ENCODE assay signal across 11 mouse cellular contexts in genomic region chr5:139535386-139535919, GRCm38 (mm10). TPM values are rescaled to one million over a fixed set of nuclear protein-coding genes. Genes with fewer than 3 reads are reported as not detected.
DNase-seq lines count a peak whose midpoint lies in the region; ATAC-seq lines count a peak whose summit lies in the region.
"Had no signal": no experiment of that assay in that cellular context is flagged by ENCODE, and none has a peak within 500 bp of the region (broad histone marks: within the 10 kb centered on the region; RNA-seq: fewer than 3 reads in every experiment).

No protein-coding gene starts in this region.

- WGBS in kidney, embryonic 14.5 days = 1% methylated on average over 34 of the region's 34 CpGs
- 1% methylated on average over 34 of the region's 34 CpGs for WGBS in limb, embryonic 10.5 days

- no peak for DNase-seq in kidney, postnatal 25 days
- peak; percentile 79 for DNase-seq in embryo, embryonic 11 days
- peak; percentile 54 for DNase-seq in limb, embryonic 10.5 days (ENCODE audit: low spot score)
- peak; percentile 94 for DNase-seq in retina, embryonic 14.5 days (ENCODE audit: low spot score)
- no peak for DNase-seq in adrenal gland, postnatal 10 days
- DNase-seq in thymus, adult 18-20 months = no peak

- peak overlapping the region; percentile 8; the same call in 1 of the 2 replicates for H3K4me2 ChIP-seq in kidney, embryonic 14.5 days (replicated peaks; ENCODE audit: low read depth, low read length)

- peak overlapping the region; percentile 60; the same call in 1 of the 2 replicates for H3K27ac ChIP-seq in kidney, embryonic 14.5 days (ENCODE audit: low read depth, low read length)
- no peak overlapping the region for H3K27ac ChIP-seq in limb, embryonic 10.5 days
- H3K27ac ChIP-seq: liver, embryonic 14.5 days had no signal

- 0 out of 2 replicates have a peak, but pooled peaks cover 5% of the 10 kb centered on the region for H3K4me1 ChIP-seq in kidney, embryonic 14.5 days (ENCODE audit: control insufficient read depth, insufficient read depth, low read length)
- peaks cover 14% of the 10 kb centered on the region for H3K4me1 ChIP-seq in limb, embryonic 10.5 days

- 0 out of 2 replicates have a peak overlapping the region, but pooled peaks have one; percentile 20 for H3K9ac ChIP-seq in kidney, embryonic 14.5 days (ENCODE audit: low read depth, low read length)
- H3K9ac ChIP-seq: liver, embryonic 14.5 days had no signal

- H3K27me3 ChIP-seq in kidney, embryonic 14.5 days (ENCODE audit: control insufficient read depth, insufficient read depth, low read length) = peaks cover 53% of the 10 kb centered on the region
- peaks cover 95% of the 10 kb centered on the region for H3K27me3 ChIP-seq in limb, embryonic 10.5 days (ENCODE audit: low read depth, poor library complexity, severe bottlenecking)

- no peaks in the 10 kb centered on the region for H3K9me3 ChIP-seq in kidney, embryonic 14.5 days (ENCODE audit: control insufficient read depth, low read length)
- no peaks in the 10 kb centered on the region for H3K9me3 ChIP-seq in limb, embryonic 10.5 days (replicated peaks)

- H3K4me3 ChIP-seq in kidney, embryonic 14.5 days (ENCODE audit: low read length) = no peak overlapping the region
- H3K4me3 ChIP-seq in limb, embryonic 10.5 days = peak overlapping the region; percentile 32

- ATAC-seq in kidney, embryonic 14.5 days (ENCODE audit: low FRiP score, low TSS enrichment) = peak; percentile 81
- no peak for ATAC-seq in activated CD4-positive, CD25-positive, alpha-beta regulatory T cell, adult 4 months

- H3K36me3 ChIP-seq in kidney, embryonic 14.5 days (ENCODE audit: control insufficient read depth, insufficient read depth, low read length) = no peaks in the 10 kb centered on the region
- H3K36me3 ChIP-seq in limb, embryonic 10.5 days = no peaks in the 10 kb centered on the region

RNA-seq across cellular contexts. Expression of gene Uncx, which starts 7.8 kb away (rescaled TPM):
- polyA plus RNA-seq in kidney, embryonic 14.5 days (2014; fragmentation: Nextera tagmentation; extraction: Ambion mirVana) = 130 and 131 TPM in 2 replicates
- polyA plus RNA-seq in limb, embryonic 10.5 days (2016; fragmentation: Nextera tagmentation; extraction: Ambion mirVana) = 0.50 and 1.1 TPM in 2 replicates
- total RNA-seq in adrenal gland, postnatal 10 days (2021) = not detected
- not detected for polyA plus RNA-seq in activated CD4-positive, CD25-positive, alpha-beta regulatory T cell, adult 4 months (2017; shearing (Covaris generic))
- total RNA-seq: MEL had no signal
- polyA plus RNA-seq: cortical plate, adult 2 months; liver, embryonic 14.5 days had no signal

RNA-seq across cellular contexts. Expression of gene Zfand2a, which starts 51.1 kb away (rescaled TPM):
- 6.2 and 6.8 TPM in 2 replicates for polyA plus RNA-seq in kidney, embryonic 14.5 days (2014; fragmentation: Nextera tagmentation; extraction: Ambion mirVana)
- 12.5 and 12.8 TPM in 2 replicates for polyA plus RNA-seq in limb, embryonic 10.5 days (2016; fragmentation: Nextera tagmentation; extraction: Ambion mirVana)
- 10 to 100 TPM; 23.2 to 26.3 TPM for total RNA-seq in adrenal gland, postnatal 10 days (2021)
- polyA plus RNA-seq in activated CD4-positive, CD25-positive, alpha-beta regulatory T cell, adult 4 months (2017; shearing (Covaris generic)) = 1 to 10 TPM; 6.2 to 6.9 TPM

Comparison
In these comparisons a context has a peak if more than half of its experiments do, and no peak if none do; other contexts are left out.
1. DNase-seq: peak in embryo, embryonic 11 days (single experiment), limb, embryonic 10.5 days (single experiment) and retina, embryonic 14.5 days (single experiment); none in kidney, postnatal 25 days (0 of 2), adrenal gland, postnatal 10 days (single experiment) and thymus, adult 18-20 months (0 of 2).
2. RNA of gene Uncx, which starts 7.8 kb away (polyA plus RNA-seq): 130 to 131 TPM in kidney, embryonic 14.5 days; 0.50 to 1.1 TPM in limb, embryonic 10.5 days and not detected in activated CD4-positive, CD25-positive, alpha-beta regulatory T cell, adult 4 months; every median in the first group is over 10 times any median in the second.